Mouse (Mus musculus): Measurements from ENCODE around the gene Ascc3.

The Ascc3 gene

DNA sequence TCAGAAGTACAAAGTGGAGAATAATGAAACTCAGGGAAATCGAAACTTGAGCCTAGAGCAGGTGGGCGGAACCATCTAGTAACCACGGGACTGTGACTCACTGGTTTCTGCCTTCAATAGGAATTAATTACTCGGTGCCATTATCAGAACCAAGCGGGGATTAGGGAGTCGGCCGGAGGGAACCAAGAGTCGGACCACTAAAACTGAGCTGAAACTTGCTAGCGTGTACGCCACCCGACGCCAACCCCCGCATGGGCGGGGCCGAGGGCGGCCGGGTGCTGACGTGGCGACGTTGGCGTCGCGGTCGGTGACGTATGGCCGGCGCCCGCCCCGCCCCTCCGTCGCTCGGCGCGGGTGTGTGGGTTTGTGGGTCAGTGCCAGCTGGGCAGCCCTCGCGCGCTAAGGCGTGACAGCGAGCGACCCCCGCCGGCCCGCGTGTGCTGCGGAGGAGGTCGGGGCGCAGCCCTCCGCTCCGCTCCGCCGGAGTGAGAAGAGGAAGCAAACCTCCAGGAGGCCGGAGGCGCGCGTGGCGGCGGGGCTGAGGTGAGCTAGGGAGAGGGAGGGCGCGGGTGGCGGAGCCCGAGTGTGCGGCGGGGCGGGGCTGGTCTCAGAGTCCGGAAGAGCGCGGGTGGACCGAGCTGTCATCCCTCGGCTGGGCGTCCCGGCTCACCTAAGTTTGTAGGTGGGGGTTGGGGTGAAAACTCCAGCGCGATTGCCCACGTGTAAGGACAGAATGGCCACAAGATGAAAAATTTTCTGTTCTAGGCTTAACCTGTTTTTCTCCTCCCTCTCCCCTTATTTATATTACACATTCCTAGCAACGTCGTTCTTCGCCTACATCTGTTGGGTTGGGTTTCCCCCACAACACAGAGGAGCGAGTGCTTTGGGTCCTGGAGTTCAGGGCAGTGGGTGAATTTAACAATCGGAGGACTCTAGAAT lies at the start of gene Ascc3:
TSS of gene Ascc3 (plus strand) at position 315 of the 939 bp plus-strand sequence.
- peak; percentile 90 to 96 for DNase-seq

- no peak for DNase-seq
Measured at GRCm38 (mm10) chr10:50584721-50585120, 7.7 kb upstream of the Ascc3 start.

GRCm38 (mm10) chr10:50586556-50586955 lies 5.9 kb upstream of the Ascc3 start:
- DNase-seq: no peak

DNA sequence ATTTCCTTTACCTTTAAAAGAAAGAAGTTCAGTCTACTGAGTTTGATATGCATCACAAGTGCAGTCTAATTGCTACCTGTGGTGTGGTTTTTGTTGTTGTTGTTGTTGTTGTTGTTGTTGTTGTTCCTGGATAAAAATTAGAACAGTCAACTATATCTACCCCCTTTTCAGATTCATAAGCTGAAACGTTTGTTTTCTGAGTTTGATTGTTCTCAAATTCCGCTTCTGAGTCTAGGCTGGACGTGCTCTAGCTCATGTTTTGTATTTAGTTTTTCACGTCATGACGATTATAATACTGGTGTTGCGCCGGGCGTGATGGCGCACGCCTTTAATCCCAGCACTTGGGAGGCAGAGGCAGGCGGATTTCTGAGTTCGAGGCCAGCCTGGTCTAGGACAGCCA lies 902 bp downstream of the Ascc3 start:
- no peak for DNase-seq

DNA sequence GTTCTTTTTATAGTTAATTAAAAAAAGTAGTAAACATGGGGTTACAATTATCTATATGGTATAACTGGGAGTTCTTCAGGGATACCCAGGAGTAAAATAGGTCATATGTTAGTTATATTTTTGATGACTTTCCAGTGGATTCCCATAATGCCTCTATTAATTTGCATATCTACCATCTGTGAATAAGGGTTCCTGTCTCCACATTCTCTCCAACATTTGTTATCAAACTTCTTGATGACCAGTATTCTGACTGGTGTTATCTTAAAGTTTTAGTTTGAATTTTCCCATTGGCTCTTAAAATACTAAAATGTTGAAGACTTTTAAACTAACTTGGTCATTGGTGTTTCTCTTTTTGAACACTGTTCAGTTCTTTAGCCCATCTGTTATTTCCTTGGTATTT lies 2.9 kb downstream of the Ascc3 start:
- DNase-seq: no peak

- DNase-seq: no peak
Measured at GRCm38 (mm10) chr10:50604919-50605318, 12.4 kb downstream of the Ascc3 start.

DNA sequence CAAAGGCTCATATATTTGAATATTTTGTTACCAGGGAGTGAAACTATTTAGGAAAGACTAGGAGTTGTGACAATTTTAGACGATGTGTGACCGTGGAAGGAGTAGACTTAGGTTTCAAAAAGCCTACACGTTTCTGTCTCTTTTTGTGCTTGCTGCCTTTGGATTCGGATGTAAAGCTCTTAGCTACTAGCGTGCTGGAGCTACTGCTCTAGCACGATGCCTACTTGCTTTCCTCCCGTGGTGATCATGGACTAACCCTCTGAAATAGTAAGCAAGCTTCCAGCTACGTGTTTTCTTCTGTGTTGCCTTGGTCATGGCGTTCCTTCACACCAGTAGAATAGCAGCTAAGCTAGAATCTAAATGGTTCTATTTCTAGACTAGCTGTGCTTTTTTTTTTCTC lies 21.4 kb downstream of the Ascc3 start:
- DNase-seq: no peak

DNA sequence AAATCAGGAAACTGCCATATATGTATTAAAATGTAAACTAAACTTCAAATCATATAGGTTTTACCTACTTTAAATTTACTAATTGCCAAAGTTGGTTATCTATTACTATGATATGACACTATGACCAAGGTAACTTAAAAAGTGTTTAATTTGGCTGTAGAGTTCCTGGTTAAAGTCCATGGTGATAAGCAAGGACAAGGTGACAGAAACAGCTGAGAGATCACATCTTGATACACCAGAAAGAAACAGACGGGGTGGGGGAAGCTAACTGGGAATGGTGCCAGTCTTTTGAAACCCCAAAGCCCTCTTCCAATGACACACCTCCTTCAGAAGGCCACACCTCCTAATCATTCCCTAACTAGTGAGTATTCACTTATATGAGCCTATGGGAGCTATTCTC lies 33.4 kb downstream of the Ascc3 start:
- DNase-seq: no peak

DNA sequence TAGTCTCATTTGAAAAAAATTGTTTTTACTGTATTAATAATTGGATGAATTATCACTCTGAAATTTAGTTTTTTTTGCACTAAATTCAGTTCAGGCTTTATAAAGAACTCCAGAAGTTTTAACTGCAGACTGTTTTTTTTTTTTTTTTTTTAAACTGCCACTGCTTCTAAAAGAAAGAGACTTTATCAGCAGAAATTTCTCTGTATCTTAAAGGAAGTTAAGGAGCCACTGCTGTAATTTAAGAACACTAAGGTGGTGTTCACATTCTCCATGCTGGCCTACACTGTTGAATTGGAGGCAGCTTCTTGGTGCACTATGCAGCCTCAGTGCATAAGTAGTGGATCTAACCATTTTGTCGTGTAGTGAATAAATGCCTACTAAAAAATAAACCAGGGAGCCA lies 47.1 kb downstream of the Ascc3 start:
- DNase-seq: no peak

- no peak for DNase-seq
Measured at GRCm38 (mm10) chr10:50650612-50651011, 58.1 kb downstream of the Ascc3 start.

GRCm38 (mm10) chr10:50653551-50653950 lies 61.1 kb downstream of the Ascc3 start:
- no peak for DNase-seq

GRCm38 (mm10) chr10:50657352-50657751 lies 64.9 kb downstream of the Ascc3 start:
- peak in 1 of 2 experiments; percentile 8 for DNase-seq

- DNase-seq: no peak
Measured at GRCm38 (mm10) chr10:50671517-50671916, 79.0 kb downstream of the Ascc3 start.

DNA sequence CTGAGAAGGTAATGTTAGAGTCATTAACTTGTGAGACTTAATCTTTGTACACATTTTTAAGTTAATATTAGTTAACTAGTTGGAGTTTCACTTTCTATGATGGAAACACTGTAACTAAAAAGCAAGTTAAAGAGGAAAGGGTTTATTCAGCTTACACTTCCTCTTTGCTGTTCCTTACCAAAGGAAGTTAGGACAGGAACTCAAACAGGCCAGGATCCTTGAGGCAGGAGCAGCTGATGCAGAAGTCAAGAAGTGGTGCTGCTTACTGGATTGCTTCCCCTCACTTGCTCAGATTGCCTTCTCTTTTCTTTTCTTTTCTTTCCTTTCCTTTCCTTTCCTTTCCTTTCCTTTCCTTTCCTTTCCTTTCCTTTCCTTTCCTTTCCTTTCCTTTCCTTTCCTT lies 97.9 kb downstream of the Ascc3 start:
- no peak for DNase-seq

DNA sequence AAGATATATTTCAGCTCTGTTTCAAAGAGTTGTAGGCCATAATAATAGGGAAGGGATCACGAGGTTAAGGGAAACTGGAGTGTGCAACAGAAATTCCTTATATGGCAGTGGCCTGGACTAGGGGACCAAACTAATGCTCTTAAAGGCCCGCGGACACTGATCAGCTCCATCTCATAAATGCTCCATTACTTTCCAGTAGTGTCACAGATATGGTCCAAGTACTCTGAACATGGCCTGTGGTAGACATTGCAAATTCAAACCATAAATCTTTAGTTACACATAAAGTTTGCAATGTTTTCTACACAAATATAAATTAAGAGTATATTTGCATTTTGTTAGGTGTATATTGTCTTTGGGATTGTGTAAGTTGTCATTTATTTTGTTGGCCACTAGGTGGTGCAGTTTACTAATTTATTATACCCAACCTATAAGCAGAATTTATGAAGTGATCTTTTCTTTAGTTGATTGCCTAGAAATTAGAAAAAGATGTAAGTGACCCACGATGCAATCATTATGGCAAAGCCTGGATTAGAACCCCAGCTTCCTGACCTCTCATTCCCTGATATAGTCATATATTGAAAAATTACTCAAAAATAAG lies 106.5 kb downstream of the Ascc3 start:
- no peak for DNase-seq

DNA sequence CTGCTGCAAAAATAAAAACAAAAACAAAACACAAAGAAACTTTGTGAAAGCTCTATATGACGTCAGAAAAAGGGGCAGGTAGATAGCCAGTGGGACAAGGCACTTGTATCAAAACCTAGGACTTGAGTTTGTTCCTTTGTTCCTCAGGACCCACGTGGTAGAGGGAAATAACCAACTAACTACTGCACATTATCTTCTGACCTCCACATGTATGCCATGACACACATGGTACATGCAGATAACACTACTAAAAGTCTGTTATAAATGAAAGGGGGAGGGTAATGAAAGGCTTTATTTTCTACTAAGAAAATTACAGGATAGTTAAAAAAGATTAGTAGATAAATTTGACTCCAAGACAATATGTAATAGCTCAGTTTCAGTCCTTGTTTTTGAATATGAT lies 109.3 kb downstream of the Ascc3 start:
- no peak for DNase-seq

DNA sequence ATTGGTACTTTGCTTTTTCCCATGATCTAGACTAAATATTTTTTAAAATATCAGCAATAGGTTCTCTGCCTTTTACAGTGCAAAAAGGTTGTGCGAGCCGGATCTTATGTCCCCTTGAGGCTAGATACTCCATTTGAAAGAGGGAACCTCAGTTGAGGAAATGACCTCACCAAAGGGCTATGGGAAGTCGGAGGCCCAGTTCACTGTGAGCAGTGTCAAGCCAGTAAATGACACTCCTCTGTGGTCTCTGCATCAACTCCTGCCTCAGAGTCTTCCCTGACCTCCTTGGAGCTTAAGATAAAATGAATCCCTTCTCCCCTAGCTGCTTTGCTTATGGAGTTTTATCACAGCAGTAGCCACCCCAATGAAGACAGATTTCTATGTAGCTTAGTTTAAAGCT lies 109.9 kb downstream of the Ascc3 start:
- DNase-seq: no peak

- DNase-seq: peak; percentile 45 to 53
Measured at GRCm38 (mm10) chr10:50704202-50704601, 111.7 kb downstream of the Ascc3 start.

DNA sequence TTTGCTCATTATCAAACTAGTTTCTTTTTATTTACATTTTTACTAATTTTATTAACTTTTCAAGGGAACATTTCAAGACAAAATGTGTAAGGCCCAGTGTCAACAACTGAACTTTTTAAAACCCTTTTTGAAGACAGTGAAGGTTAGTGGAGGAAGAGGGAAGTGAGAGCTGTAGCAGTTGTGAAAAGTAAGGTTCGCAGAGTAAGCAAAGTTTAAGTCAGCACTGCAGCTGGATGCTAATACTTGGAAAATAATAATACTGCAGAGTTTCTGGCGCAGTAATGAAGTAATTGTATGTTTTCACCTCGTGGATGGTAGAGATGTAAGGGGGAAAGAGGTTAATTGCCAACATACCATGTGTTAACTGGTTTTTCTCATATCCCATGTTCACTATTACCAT lies 112.4 kb downstream of the Ascc3 start:
- DNase-seq: no peak

GRCm38 (mm10) chr10:50711286-50711685 lies 118.8 kb downstream of the Ascc3 start:
- DNase-seq: no peak

GRCm38 (mm10) chr10:50711765-50712164 lies 119.3 kb downstream of the Ascc3 start:
- DNase-seq: peak; percentile 14 to 17

GRCm38 (mm10) chr10:50733459-50733858 lies 141.0 kb downstream of the Ascc3 start:
- no peak for DNase-seq

DNA sequence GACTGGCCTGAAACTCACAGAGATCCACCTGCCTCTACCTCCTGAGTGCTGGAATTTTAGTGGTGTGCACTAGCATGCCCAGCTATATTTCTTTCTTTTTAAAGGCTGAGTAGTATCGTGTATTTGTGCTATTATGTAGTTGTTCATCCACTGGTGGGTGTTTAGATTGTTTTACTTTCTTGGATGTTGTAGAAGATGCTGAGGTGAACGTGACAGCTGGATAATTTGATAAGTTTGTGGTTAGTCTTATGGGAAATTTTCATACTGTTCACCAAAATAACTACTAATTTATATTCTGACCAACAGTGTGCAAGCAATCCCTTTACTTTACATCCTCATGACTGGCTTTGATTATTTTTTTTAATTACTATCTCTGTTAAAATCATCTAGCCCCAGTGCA lies 169.6 kb downstream of the Ascc3 start:
- DNase-seq: no peak

- no peak for DNase-seq
Measured at GRCm38 (mm10) chr10:50762984-50763383, 170.5 kb downstream of the Ascc3 start.
